13 mouse cellular contexts compared by ENCODE assay signal in genomic region chr13:76311580-76311979, GRCm38 (mm10). TPM values are rescaled to one million over a fixed set of nuclear protein-coding genes. Genes with fewer than 3 reads are reported as not detected.
DNase-seq lines count a peak whose midpoint lies in the region.
"Had no signal": no experiment of that assay in that cellular context is flagged by ENCODE, and none has a peak within 500 bp of the region (broad histone marks: within the 10 kb centered on the region; RNA-seq: fewer than 3 reads in every experiment).

No protein-coding gene starts in this region.

- peak; percentile 20 to 33 for DNase-seq in cerebellum, adult 18-20 months
- DNase-seq in cerebellum, adult 11 months = no peak
- DNase-seq in cerebellum, postnatal 10 days = peak; percentile 54 to 67
- DNase-seq in cerebellum, postnatal 36 days = no peak
- peak; percentile 22 for DNase-seq in left cerebral cortex, postnatal 4 days
- no peak for DNase-seq in left cerebral cortex, postnatal 14 days (ENCODE audit: low spot score in 2 of 2)
- DNase-seq in adrenal gland, postnatal 36 days = no peak
- DNase-seq: adrenal gland, adult 2 months; adrenal gland, postnatal 10 days; adrenal gland, postnatal 25 days; forebrain, postnatal 0 days had no signal

- intact Hi-C loops in left cerebral cortex, postnatal 4 days (cut with DNase I) = no loop called here
- intact Hi-C loops in left cerebral cortex, postnatal 14 days (cut with DNase I) = no loop called here

RNA-seq across cellular contexts. Expression of gene Fam81b, which starts 6.7 kb away (rescaled TPM):
- total RNA-seq in left cerebral cortex, postnatal 4 days (2021) = under 1 TPM in 1 of 2 experiments, not detected in 1; 0.26 TPM
- not detected for total RNA-seq in left cerebral cortex, postnatal 14 days (2021)
- total RNA-seq in adrenal gland, postnatal 36 days (2021) = not detected
- total RNA-seq: adrenal gland, adult 2 months; adrenal gland, postnatal 10 days; adrenal gland, postnatal 25 days; ES-E14; forebrain, postnatal 0 days; MEL had no signal

Comparison
In these comparisons a context has a peak if more than half of its experiments do, and no peak if none do; other contexts are left out.
1. DNase-seq: peak in cerebellum, adult 18-20 months (2 of 2), cerebellum, postnatal 10 days (2 of 2) and left cerebral cortex, postnatal 4 days (single experiment); none in cerebellum, adult 11 months (single experiment), cerebellum, postnatal 36 days (0 of 2), left cerebral cortex, postnatal 14 days (0 of 2) and adrenal gland, postnatal 36 days (0 of 2).